Mouse (Mus musculus): ENCODE data around the gene Xbp1. TPM values are rescaled to one million over a fixed set of nuclear protein-coding genes. Genes with fewer than 3 reads are reported as not detected.
"Not testable (repeated sequence)": the region's sequence is repeated elsewhere in the genome, so short reads cannot be mapped to it uniquely, and the experiment has no call there.

The Xbp1 gene
- polyA plus RNA-seq, 1 experiment: 62.4 TPM

GRCm38 (mm10) chr11:5543281-5543680 lies 22.8 kb downstream of the Xbp1 start:
- peaks cover 21% of the 10 kb centered on the region for H3K36me3 ChIP-seq (ENCODE audit: control insufficient read depth, insufficient read depth)
- TF ChIP-seq MYOD1 (IDR thresholded peaks at IDR 0.05; ENCODE audit: control insufficient read depth, insufficient read length, low read depth) (no peak), FOSL1 (IDR thresholded peaks at IDR 0.05; ENCODE audit: insufficient read depth, low read length, poor library complexity, severe bottlenecking) (no peak)
- no peaks in the 10 kb centered on the region for H3K27me3 ChIP-seq (ENCODE audit: control insufficient read depth, insufficient read depth, insufficient read length)
- H3K4me3 ChIP-seq (ENCODE audit: insufficient read depth, poor library complexity, severe bottlenecking): no peak overlapping the region
- H3ac ChIP-seq (ENCODE audit: control insufficient read depth, insufficient read length, low read depth): no peak overlapping the region
- peaks cover 37% of the 10 kb centered on the region for H3K79me2 ChIP-seq (ENCODE audit: control insufficient read depth, insufficient read depth)
- H3K79me3 ChIP-seq (ENCODE audit: low read depth): peaks cover 23% of the 10 kb centered on the region

GRCm38 (mm10) chr11:5544709-5545108 lies 24.2 kb downstream of the Xbp1 start:
- not testable (repeated sequence) for H3K36me3 ChIP-seq (ENCODE audit: control insufficient read depth, insufficient read depth); H3ac ChIP-seq (ENCODE audit: control insufficient read depth, insufficient read length, low read depth); H3K27me3 ChIP-seq (ENCODE audit: control insufficient read depth, insufficient read depth, insufficient read length); H3K4me3 ChIP-seq (ENCODE audit: insufficient read depth, poor library complexity, severe bottlenecking)
- Histone ChIP-seq H3K79me3 (ENCODE audit: low read depth) (peaks cover 14% of the 10 kb centered on the region), H3K79me2 (ENCODE audit: control insufficient read depth, insufficient read depth) (peaks cover 23% of the 10 kb centered on the region)

GRCm38 (mm10) chr11:5545457-5545856 lies 25.0 kb downstream of the Xbp1 start:
- Histone ChIP-seq H3K36me3 (ENCODE audit: control insufficient read depth, insufficient read depth) (peaks cover 6% of the 10 kb centered on the region), H3K4me3 (ENCODE audit: insufficient read depth, poor library complexity, severe bottlenecking) (no peak overlapping the region), H3K27me3 (ENCODE audit: control insufficient read depth, insufficient read depth, insufficient read length) (no peaks in the 10 kb centered on the region), H3K79me2 (ENCODE audit: control insufficient read depth, insufficient read depth) (peaks cover 16% of the 10 kb centered on the region), H3ac (ENCODE audit: control insufficient read depth, insufficient read length, low read depth) (no peak overlapping the region), H3K79me3 (ENCODE audit: low read depth) (peaks cover 9% of the 10 kb centered on the region)
- TF ChIP-seq FOSL1 (IDR thresholded peaks at IDR 0.05; ENCODE audit: insufficient read depth, low read length, poor library complexity, severe bottlenecking): no peak
- TF ChIP-seq MYOG (IDR thresholded peaks at IDR 0.05; ENCODE audit: control insufficient read depth, extremely low read depth, insufficient read length): no peak
- no peak for TF ChIP-seq MAX (IDR thresholded peaks at IDR 0.05)
- no peak for TF ChIP-seq CEBPB (IDR thresholded peaks at IDR 0.05; ENCODE audit: low read depth)

- Histone ChIP-seq H3K79me3 (ENCODE audit: low read depth) (no peaks in the 10 kb centered on the region), H3K79me2 (ENCODE audit: control insufficient read depth, insufficient read depth) (peaks cover 4% of the 10 kb centered on the region), H3K27me3 (ENCODE audit: control insufficient read depth, insufficient read depth, insufficient read length) (no peaks in the 10 kb centered on the region), H3K4me3 (ENCODE audit: insufficient read depth, poor library complexity, severe bottlenecking) (no peak overlapping the region), H3K36me3 (ENCODE audit: control insufficient read depth, insufficient read depth) (no peaks in the 10 kb centered on the region), H3ac (ENCODE audit: control insufficient read depth, insufficient read length, low read depth) (no peak overlapping the region)
- no peak for TF ChIP-seq CTCF (IDR thresholded peaks at IDR 0.05; ENCODE audit: control insufficient read depth, insufficient read depth, insufficient read length)
- TF ChIP-seq CEBPB (IDR thresholded peaks at IDR 0.05; ENCODE audit: low read depth): no peak
- no peak for TF ChIP-seq MAX (IDR thresholded peaks at IDR 0.05)
- TF ChIP-seq MYOD1 (IDR thresholded peaks at IDR 0.05; ENCODE audit: control insufficient read depth, insufficient read length, low read depth): no peak
- TF ChIP-seq FOSL1 (IDR thresholded peaks at IDR 0.05; ENCODE audit: insufficient read depth, low read length, poor library complexity, severe bottlenecking): no peak
- no peak for TF ChIP-seq USF1 (IDR thresholded peaks at IDR 0.05; ENCODE audit: low read depth)
- no peak for TF ChIP-seq MYOG (IDR thresholded peaks at IDR 0.05; ENCODE audit: control insufficient read depth, extremely low read depth, insufficient read length)
Measured at GRCm38 (mm10) chr11:5546693-5547092, 26.2 kb downstream of the Xbp1 start.

GRCm38 (mm10) chr11:5551430-5551829 lies 31.0 kb downstream of the Xbp1 start:
- no peak for TF ChIP-seq CEBPB (IDR thresholded peaks at IDR 0.05; ENCODE audit: low read depth)
- no peak for TF ChIP-seq CTCF (IDR thresholded peaks at IDR 0.05; ENCODE audit: control insufficient read depth, insufficient read depth, insufficient read length)
- no peak for TF ChIP-seq FOSL1 (IDR thresholded peaks at IDR 0.05; ENCODE audit: insufficient read depth, low read length, poor library complexity, severe bottlenecking)
- no peak for TF ChIP-seq MYOG (IDR thresholded peaks at IDR 0.05; ENCODE audit: control insufficient read depth, extremely low read depth, insufficient read length)
- TF ChIP-seq MAX (IDR thresholded peaks at IDR 0.05): no peak
- TF ChIP-seq MYOD1 (IDR thresholded peaks at IDR 0.05; ENCODE audit: control insufficient read depth, insufficient read length, low read depth): no peak
- no peak for TF ChIP-seq USF1 (IDR thresholded peaks at IDR 0.05; ENCODE audit: low read depth)
- H3K27me3 ChIP-seq (ENCODE audit: control insufficient read depth, insufficient read depth, insufficient read length): no peaks in the 10 kb centered on the region
- H3ac ChIP-seq (ENCODE audit: control insufficient read depth, insufficient read length, low read depth): no peak overlapping the region
- H3K79me3 ChIP-seq (ENCODE audit: low read depth): no peaks in the 10 kb centered on the region
- H3K4me3 ChIP-seq (ENCODE audit: insufficient read depth, poor library complexity, severe bottlenecking): no peak overlapping the region
- no peaks in the 10 kb centered on the region for H3K79me2 ChIP-seq (ENCODE audit: control insufficient read depth, insufficient read depth)
- no peaks in the 10 kb centered on the region for H3K36me3 ChIP-seq (ENCODE audit: control insufficient read depth, insufficient read depth)

- Histone ChIP-seq H3K4me3 (ENCODE audit: insufficient read depth, poor library complexity, severe bottlenecking) (no peak overlapping the region), H3K36me3 (ENCODE audit: control insufficient read depth, insufficient read depth) (no peaks in the 10 kb centered on the region), H3K79me3 (ENCODE audit: low read depth) (no peaks in the 10 kb centered on the region), H3K27me3 (ENCODE audit: control insufficient read depth, insufficient read depth, insufficient read length) (no peaks in the 10 kb centered on the region), H3ac (ENCODE audit: control insufficient read depth, insufficient read length, low read depth) (no peak overlapping the region), H3K79me2 (ENCODE audit: control insufficient read depth, insufficient read depth) (no peaks in the 10 kb centered on the region)
- TF ChIP-seq CTCF (IDR thresholded peaks at IDR 0.05; ENCODE audit: control insufficient read depth, insufficient read depth, insufficient read length): no peak
- no peak for TF ChIP-seq MYOD1 (IDR thresholded peaks at IDR 0.05; ENCODE audit: control insufficient read depth, insufficient read length, low read depth)
- no peak for TF ChIP-seq CEBPB (IDR thresholded peaks at IDR 0.05; ENCODE audit: low read depth)
- no peak for TF ChIP-seq USF1 (IDR thresholded peaks at IDR 0.05; ENCODE audit: low read depth)
- no peak for TF ChIP-seq FOSL1 (IDR thresholded peaks at IDR 0.05; ENCODE audit: insufficient read depth, low read length, poor library complexity, severe bottlenecking)
- no peak for TF ChIP-seq MAX (IDR thresholded peaks at IDR 0.05)
- no peak for TF ChIP-seq MYOG (IDR thresholded peaks at IDR 0.05; ENCODE audit: control insufficient read depth, extremely low read depth, insufficient read length)
Measured at GRCm38 (mm10) chr11:5551931-5552330, 31.5 kb downstream of the Xbp1 start.
